Mouse (Mus musculus) duodenum, adult 2 months (tissue): ENCODE data around the gene Mpp5. TPM values are rescaled to one million over a fixed set of nuclear protein-coding genes. Genes with fewer than 3 reads are reported as not detected.

Experiments
- polyA plus RNA-seq: library from polyadenylated mRNA; depleted of rRNA; stranded (reverse); fragments of >200 nt; gene quantifications from 2 replicates; pipeline ENCODE4 v1.2.3, GENCODE M21; 2012; ENCODE audit warnings: low replicate concordance; rRNA removed

Gene Mpp5
- 0.30 and 0.47 TPM in 2 replicates for polyA plus RNA-seq

GRCm38 (mm10) chr12:78748557-78749377 is at the start of gene Mpp5:
TSS of gene Mpp5 (plus strand) at chr12:78748907.

GRCm38 (mm10) chr12:78861496-78862253 is 113.0 kb downstream of the Mpp5 start, which contains the start of the genes Atp6v1d and Eif2s1:
TSS of gene Atp6v1d (minus strand) at chr12:78861638.
TSS of gene Eif2s1 (plus strand) at chr12:78861819.

Other genes starting within 250 kb of the Mpp5 start
- not detected in 2 replicates for gene Fam71d, start 57.4 kb upstream of the Mpp5 start, polyA plus RNA-seq
- 2.3 and 2.4 TPM in 2 replicates for gene Atp6v1d, start 112.7 kb downstream of the Mpp5 start, polyA plus RNA-seq
- 1.9 and 2.4 TPM in 2 replicates for gene Eif2s1, start 112.9 kb downstream of the Mpp5 start, polyA plus RNA-seq
- gene Plek2, start 158.1 kb downstream of the Mpp5 start, polyA plus RNA-seq = 5.5 and 8.2 TPM in 2 replicates